Mouse (Mus musculus): ENCODE results near the gene Atp8b2.

Atp8b2 gene

GRCm38 (mm10) chr3:89899511-89899908 is 63.8 kb downstream of the Atp8b2 start:
- peak; percentile 18 for DNase-seq (ENCODE audit: low spot score)

GRCm38 (mm10) chr3:89898870-89899510 is 64.3 kb downstream of the Atp8b2 start:
- no peak for DNase-seq (ENCODE audit: low spot score)

- no peak for DNase-seq (ENCODE audit: low spot score)
Measured at GRCm38 (mm10) chr3:89898011-89898410, 65.3 kb downstream of the Atp8b2 start.

GRCm38 (mm10) chr3:89897204-89897796 is 66.0 kb downstream of the Atp8b2 start:
- no peak for DNase-seq (ENCODE audit: low spot score)

- DNase-seq (ENCODE audit: low spot score) = peak; percentile 28
Measured at GRCm38 (mm10) chr3:89896571-89896970, 66.7 kb downstream of the Atp8b2 start.

GRCm38 (mm10) chr3:89892517-89893106 is 70.7 kb downstream of the Atp8b2 start:
- DNase-seq (ENCODE audit: low spot score) = no peak

- DNase-seq (ENCODE audit: low spot score) = no peak
Measured at GRCm38 (mm10) chr3:89891696-89892095, 71.6 kb downstream of the Atp8b2 start.

- no peak for DNase-seq (ENCODE audit: low spot score)
Measured at GRCm38 (mm10) chr3:89889841-89890430, 73.4 kb downstream of the Atp8b2 start.

Measured in embryo, embryonic 10 days (tissue).